Mouse (Mus musculus) stomach, postnatal 0 days (tissue): ENCODE results near the gene Fam181a.

Experiments used
- CTCF ChIP-seq: IDR thresholded peaks from 2 replicates; pipeline ENCODE4 v1.5.1; 2016; ENCODE audit warnings: antibody characterized with exemption, low read depth, mild to moderate bottlenecking, moderate library complexity
- EP300 ChIP-seq: optimal IDR thresholded peaks from 2 replicates; pipeline ENCODE3; 2016; ENCODE audit warnings: antibody characterized with exemption

GRCm38 (mm10) chr12:103346945-103347344 lies 36.2 kb downstream of the Fam181a start:
- TF ChIP-seq CTCF (no peak), EP300 (no peak)
